Mouse (Mus musculus) common myeloid progenitor, adult 5-6 weeks (primary cell): Measurements from ENCODE around the gene Fam89a. TPM values are rescaled to one million over a fixed set of nuclear protein-coding genes. Genes with fewer than 3 reads are reported as not detected.

ENCODE experiments used
- ATAC-seq: replicated peaks from 2 replicates; pipeline ENCODE4 v1.8.0; 2016; ENCODE audit warnings: low read depth, mild to moderate bottlenecking, moderate TSS enrichment, inconsistent platforms; ENCODE audit not compliant: poor library complexity, severe bottlenecking
- total RNA-seq: library from RNA; stranded (forward); fragments of 200-1000, 187-1606 nt; gene quantifications from 2 replicates; pipeline ENCODE4 v1.2.3, GENCODE M21; 2017

The Fam89a gene
- total RNA-seq, result not detected in 2 replicates

GRCm38 (mm10) chr8:124751709-124752173 lies at the start of gene Fam89a:
TSS of gene Fam89a (minus strand) at chr8:124751832.
- ATAC-seq, result peak; percentile 90

GRCm38 (mm10) chr8:124800542-124800941 lies 48.9 kb upstream of the Fam89a start:
- ATAC-seq, result no peak

GRCm38 (mm10) chr8:124795781-124796488 lies 44.3 kb upstream of the Fam89a start:
- ATAC-seq, result no peak

- peak; percentile 48 for ATAC-seq
Observed at GRCm38 (mm10) chr8:124794486-124794780, 42.8 kb upstream of the Fam89a start.

GRCm38 (mm10) chr8:124793661-124794485 lies 42.2 kb upstream of the Fam89a start:
- ATAC-seq, result no peak; the same call in 1 of the 2 replicates

- peak; percentile 83 for ATAC-seq
Observed at GRCm38 (mm10) chr8:124793172-124793651, 41.6 kb upstream of the Fam89a start.

- no peak for ATAC-seq
Observed at GRCm38 (mm10) chr8:124792708-124793107, 41.1 kb upstream of the Fam89a start, which contains the start of gene Trim67. TSS of gene Trim67 (plus strand) at chr8:124793092.

- peak; percentile 23; the same call in 1 of the 2 replicates for ATAC-seq
Observed at GRCm38 (mm10) chr8:124792186-124792585, 40.6 kb upstream of the Fam89a start.

- ATAC-seq, result no peak
Observed at GRCm38 (mm10) chr8:124791751-124792150, 40.1 kb upstream of the Fam89a start.

- ATAC-seq, result peak; percentile 19; the same call in 1 of the 2 replicates
Observed at GRCm38 (mm10) chr8:124790676-124791075, 39.0 kb upstream of the Fam89a start.

- ATAC-seq, result no peak
Observed at GRCm38 (mm10) chr8:124784613-124785012, 33.0 kb upstream of the Fam89a start.

- ATAC-seq, result no peak
Observed at GRCm38 (mm10) chr8:124783228-124783627, 31.6 kb upstream of the Fam89a start.

GRCm38 (mm10) chr8:124782431-124782830 lies 30.8 kb upstream of the Fam89a start:
- no peak for ATAC-seq

GRCm38 (mm10) chr8:124780236-124780635 lies 28.6 kb upstream of the Fam89a start:
- no peak for ATAC-seq

- peak; percentile 68; the same call in 1 of the 2 replicates for ATAC-seq
Observed at GRCm38 (mm10) chr8:124775695-124776094, 24.1 kb upstream of the Fam89a start.

- ATAC-seq, result no peak
Observed at GRCm38 (mm10) chr8:124772389-124772788, 20.8 kb upstream of the Fam89a start.

GRCm38 (mm10) chr8:124763061-124763460 lies 11.4 kb upstream of the Fam89a start:
- no peak for ATAC-seq

GRCm38 (mm10) chr8:124758544-124758943 lies 6.9 kb upstream of the Fam89a start:
- ATAC-seq, result peak; percentile 62; the same call in 1 of the 2 replicates

- no peak for ATAC-seq
Observed at GRCm38 (mm10) chr8:124756601-124757000, 5.0 kb upstream of the Fam89a start.

- no peak for ATAC-seq
Observed at GRCm38 (mm10) chr8:124756153-124756552, 4.5 kb upstream of the Fam89a start.

- ATAC-seq, result no peak
Observed at GRCm38 (mm10) chr8:124755481-124755880, 3.8 kb upstream of the Fam89a start.
